Mouse (Mus musculus) olfactory bulb, adult 2 months (tissue): ENCODE results near the gene Pck2.

ENCODE experiments used
- CTCF ChIP-seq: fragments of 200-500 bp; IDR thresholded peaks from 2 replicates; pipeline ENCODE4 v1.5.1; 2012; ENCODE audit warnings: low read depth, mild to moderate bottlenecking, low read length, moderate library complexity; ENCODE audit not compliant: insufficient read depth
- POLR2A ChIP-seq: fragments of 200-500 bp; IDR thresholded peaks from 2 replicates; pipeline ENCODE4 v1.6.1; 2012; ENCODE audit warnings: mild to moderate bottlenecking, low read depth, low read length, moderate library complexity; ENCODE audit not compliant: insufficient read depth

DNA sequence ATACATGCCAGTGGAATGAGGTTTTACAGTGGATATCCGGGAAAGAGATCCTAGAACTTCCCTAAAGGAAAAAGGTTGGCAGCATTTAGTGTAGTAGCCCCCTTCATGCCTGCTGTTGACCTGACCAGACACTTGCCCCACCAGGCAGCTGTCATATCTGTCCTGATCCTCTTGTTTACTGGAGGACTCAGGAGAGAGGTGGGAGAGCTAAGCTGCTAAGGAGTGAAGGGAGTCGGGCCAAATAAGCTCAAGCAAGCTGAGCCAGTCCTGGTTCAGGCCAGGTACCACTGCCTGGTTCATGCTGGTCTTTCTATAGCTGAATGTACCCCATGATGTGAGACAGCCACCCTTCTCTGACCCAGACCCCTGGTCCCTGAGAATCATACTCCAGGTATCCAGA, 13.4 kb upstream of the Pck2 start:
- TF ChIP-seq POLR2A: no peak
- TF ChIP-seq CTCF: no peak
